Mouse (Mus musculus): ENCODE data around the gene Ltbp3.

Gene Ltbp3

GRCm38 (mm10) chr19:5793917-5794770, 53.4 kb downstream of the Ltbp3 start:
- DNase-seq (ENCODE audit: low spot score in 2 of 2) = peak in 1 of 2 experiments; percentile 48

GRCm38 (mm10) chr19:5794771-5795576, 54.3 kb downstream of the Ltbp3 start:
- DNase-seq (ENCODE audit: low spot score in 2 of 2) = no peak

GRCm38 (mm10) chr19:5795668-5796572, 55.2 kb downstream of the Ltbp3 start:
- no peak for DNase-seq (ENCODE audit: low spot score in 2 of 2)

GRCm38 (mm10) chr19:5796573-5797111, 55.9 kb downstream of the Ltbp3 start:
- DNase-seq (ENCODE audit: low spot score in 2 of 2) = no peak

- DNase-seq (ENCODE audit: low spot score in 2 of 2) = no peak
Measured at GRCm38 (mm10) chr19:5797381-5798111, 56.8 kb downstream of the Ltbp3 start.

GRCm38 (mm10) chr19:5798700-5799479, 58.2 kb downstream of the Ltbp3 start:
- DNase-seq (ENCODE audit: low spot score in 2 of 2) = no peak

GRCm38 (mm10) chr19:5799566-5800349, 59.1 kb downstream of the Ltbp3 start:
- DNase-seq (ENCODE audit: low spot score in 2 of 2) = peak in 1 of 2 experiments; percentile 4

GRCm38 (mm10) chr19:5800350-5800631, 59.6 kb downstream of the Ltbp3 start:
- DNase-seq (ENCODE audit: low spot score in 2 of 2) = no peak

- no peak for DNase-seq (ENCODE audit: low spot score in 2 of 2)
Measured at GRCm38 (mm10) chr19:5800632-5801431, 60.1 kb downstream of the Ltbp3 start.

- no peak for DNase-seq (ENCODE audit: low spot score in 2 of 2)
Measured at GRCm38 (mm10) chr19:5801432-5801964, 60.8 kb downstream of the Ltbp3 start.

GRCm38 (mm10) chr19:5802011-5802786, 61.5 kb downstream of the Ltbp3 start:
- DNase-seq (ENCODE audit: low spot score in 2 of 2) = peak; percentile 90 to 97

GRCm38 (mm10) chr19:5802787-5803040, 62.0 kb downstream of the Ltbp3 start:
- DNase-seq (ENCODE audit: low spot score in 2 of 2) = no peak

GRCm38 (mm10) chr19:5803041-5803880, 62.6 kb downstream of the Ltbp3 start:
- peak; percentile 98 to 99 for DNase-seq (ENCODE audit: low spot score in 2 of 2)

GRCm38 (mm10) chr19:5803881-5804279, 63.2 kb downstream of the Ltbp3 start:
- DNase-seq (ENCODE audit: low spot score in 2 of 2) = no peak

GRCm38 (mm10) chr19:5804371-5804899, 63.7 kb downstream of the Ltbp3 start:
- DNase-seq (ENCODE audit: low spot score in 2 of 2) = no peak

- DNase-seq (ENCODE audit: low spot score in 2 of 2) = no peak
Measured at GRCm38 (mm10) chr19:5806051-5806808, 65.5 kb downstream of the Ltbp3 start.
